Mouse (Mus musculus) adipocyte (in vitro differentiated cells): ENCODE data around the gene Zfp683.

ENCODE experiments used
- DNase-seq: peaks from one replicate; pipeline ENCODE4 v3.0.0-alpha.2; 2016; ENCODE audit warnings: low spot score

Zfp683 gene

DNA sequence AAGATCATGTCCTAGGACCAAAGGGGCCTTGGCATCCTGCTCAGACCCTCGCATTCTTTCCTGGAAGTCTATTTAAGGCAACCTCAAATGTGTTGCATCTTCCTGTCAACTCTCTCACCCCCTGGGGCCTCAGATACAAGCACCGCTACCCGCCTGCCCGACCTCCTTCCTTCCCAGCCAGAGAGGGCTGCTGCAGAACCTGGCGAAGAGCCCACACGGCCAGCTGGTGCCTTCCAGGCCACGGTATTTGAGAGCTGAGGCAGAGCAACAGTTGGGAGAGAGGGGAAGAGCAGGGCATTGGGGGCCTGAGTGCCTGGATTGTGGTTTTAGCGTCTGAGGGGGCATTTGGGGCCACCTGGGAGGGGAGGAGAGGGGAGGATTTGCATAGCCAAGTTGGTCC lies 1.1 kb upstream of the Zfp683 start:
- DNase-seq, result no peak

DNA sequence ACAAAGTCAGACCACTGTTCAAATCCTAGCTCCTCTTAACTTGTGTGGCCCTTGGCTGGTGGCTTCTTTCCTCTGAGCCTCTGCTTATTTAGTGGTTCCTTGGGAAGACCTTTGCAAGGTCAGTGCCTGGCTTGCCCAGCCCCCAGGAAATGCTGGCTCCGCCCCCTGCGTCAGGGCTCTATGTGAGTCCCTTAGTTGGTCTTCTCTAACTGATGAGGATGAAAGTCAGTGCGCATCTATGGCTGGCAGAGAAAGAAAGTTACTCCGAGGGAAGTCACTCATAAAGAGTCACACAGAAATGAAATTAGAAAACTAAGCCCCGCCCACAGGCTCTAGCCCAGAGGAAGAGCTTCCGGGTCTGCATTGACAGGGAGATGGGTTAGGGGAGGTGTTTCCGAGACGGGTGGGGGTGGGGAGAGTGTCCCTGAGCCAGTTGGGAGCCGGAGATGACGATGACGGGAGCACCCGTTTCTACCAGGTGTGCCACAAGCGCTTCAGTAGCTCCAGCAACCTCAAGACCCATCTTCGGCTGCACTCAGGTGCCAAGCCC lies 4.6 kb downstream of the Zfp683 start:
- no peak for DNase-seq

DNA sequence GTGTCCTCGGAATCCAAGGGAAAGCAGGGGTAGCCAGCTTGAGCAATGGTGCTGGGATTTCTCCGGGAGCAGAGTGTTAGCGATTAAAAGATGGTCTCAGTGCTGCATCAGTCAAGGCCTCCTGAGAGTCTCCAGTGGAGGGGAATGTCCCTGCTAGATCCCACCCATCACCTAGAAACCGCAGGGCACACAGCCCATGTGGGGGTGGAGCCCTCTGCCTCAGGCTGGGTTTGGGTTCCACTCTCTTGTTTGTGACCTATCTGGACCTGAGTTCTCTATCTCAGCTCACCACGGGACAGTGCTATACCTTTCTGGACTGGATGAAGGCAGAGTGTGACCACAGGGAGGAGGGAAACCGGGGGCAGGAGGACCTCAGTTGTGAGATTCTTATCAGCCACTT lies 5.3 kb downstream of the Zfp683 start:
- DNase-seq, result no peak

DNA sequence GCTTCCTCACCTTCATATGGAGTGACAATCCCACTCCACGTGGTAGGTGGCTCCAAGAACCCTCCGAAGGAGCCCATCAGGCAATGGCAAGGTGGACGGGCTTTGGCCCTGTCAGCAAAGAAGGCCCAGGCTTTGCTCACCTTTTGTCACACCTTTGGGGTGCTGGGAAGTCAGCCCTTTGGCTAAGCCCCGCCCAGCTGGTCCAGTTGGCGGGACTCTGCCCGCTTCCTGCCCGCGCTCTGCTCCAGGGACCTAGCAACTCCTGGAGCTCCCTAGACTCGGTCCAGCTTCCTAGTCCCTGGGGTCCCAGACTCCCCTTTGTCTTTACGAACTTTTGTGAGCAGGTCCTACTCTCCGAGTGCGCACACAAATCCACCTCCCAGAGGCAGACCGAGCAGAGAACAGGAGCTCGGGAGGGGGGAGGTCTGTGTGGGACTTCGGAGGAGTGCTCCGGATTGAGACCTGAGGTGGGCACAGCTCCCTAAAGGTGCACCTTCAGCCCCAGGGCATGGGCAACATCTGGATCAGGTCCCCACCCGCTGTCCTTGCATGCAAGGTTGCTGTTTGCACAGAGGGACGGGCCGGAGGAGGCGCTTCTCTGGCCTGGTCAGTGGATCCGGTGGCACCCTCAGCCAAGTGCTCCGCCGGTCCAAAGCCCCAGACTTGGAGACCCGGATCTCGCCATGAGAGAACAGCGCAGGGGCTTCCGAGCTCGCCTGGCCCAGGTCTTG lies 6.7 kb downstream of the Zfp683 start, which contains the start of gene Crybg2:
Gene Crybg2, plus strand, starts transcription at position 681 of the 731 bp plus-strand sequence.
- DNase-seq, result no peak

DNA sequence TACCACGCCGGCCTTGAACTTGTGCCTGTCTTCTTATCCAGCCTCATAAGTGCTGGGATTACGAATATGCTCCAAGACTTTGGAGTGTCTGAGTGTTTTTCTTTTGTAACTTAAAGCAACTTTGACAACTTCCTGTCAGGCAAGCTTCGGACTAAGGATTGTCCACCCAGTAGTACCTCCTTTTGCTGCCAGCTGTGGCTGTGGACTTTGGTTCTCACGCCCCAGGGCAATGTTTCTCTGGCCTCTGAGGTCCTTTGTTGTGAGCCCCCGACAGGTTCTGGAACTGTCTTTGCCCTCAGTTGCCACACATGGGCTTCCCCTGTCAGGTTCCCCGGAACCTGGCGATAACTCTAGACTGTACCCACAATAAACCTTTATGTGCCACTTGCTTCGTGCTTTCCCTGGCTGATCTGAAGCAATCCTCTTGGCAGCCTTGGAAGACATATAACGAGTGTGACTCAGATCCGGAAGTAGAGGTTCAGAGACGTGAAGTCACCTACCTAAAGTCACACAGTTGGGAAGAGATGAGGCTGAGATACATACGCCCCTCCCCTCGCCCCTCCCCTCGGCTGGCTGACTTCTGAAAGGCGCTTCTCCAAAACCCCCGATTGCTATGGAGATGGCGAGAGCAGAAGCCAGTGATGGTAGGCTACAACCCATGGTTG lies 7.7 kb downstream of the Zfp683 start:
- no peak for DNase-seq

DNA sequence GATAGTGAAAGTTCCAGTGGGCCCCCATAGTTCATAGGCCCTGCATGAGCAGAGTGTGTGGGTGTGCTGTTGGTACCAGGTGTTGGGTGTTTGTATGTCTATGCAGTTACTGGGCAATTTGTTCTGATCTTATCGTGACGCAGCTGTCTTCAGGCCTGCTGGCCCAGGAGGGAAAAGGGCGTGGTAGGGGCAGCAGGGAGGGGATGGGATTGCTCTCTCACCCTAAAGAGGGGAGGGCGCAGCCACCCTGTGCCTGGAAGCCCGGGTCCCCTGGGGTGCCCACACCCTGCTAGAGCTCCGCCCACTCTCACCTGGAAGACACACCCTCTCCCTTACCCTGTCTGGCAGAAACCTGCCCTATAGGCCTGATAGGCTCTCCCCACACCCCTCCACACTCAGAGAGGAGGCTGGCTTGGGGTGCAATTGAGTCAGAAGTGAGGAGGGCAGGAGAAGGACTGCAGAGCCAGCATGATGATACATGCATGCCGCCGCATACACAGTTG lies 8.4 kb downstream of the Zfp683 start:
- DNase-seq, result no peak

DNA sequence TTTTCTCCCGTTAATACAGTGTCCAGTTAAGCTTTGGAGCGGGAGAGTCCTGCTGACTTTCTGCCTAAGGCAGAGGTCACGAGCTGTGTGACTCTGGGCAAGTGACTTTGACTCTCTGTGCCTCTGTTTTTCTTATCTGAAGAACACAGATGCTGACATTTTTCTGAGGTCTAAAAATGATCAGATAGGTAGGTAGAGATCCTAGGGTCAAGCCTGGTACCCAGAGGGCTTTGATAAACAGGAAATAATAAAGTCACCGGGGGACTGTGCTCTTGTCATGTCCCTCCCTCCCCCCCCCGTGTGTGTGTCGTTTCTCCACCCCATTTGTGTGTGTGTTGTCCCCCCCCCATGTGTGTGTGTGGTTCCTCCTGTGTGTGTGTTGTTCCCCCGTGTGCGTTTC lies 8.9 kb downstream of the Zfp683 start:
- DNase-seq, result no peak

DNA sequence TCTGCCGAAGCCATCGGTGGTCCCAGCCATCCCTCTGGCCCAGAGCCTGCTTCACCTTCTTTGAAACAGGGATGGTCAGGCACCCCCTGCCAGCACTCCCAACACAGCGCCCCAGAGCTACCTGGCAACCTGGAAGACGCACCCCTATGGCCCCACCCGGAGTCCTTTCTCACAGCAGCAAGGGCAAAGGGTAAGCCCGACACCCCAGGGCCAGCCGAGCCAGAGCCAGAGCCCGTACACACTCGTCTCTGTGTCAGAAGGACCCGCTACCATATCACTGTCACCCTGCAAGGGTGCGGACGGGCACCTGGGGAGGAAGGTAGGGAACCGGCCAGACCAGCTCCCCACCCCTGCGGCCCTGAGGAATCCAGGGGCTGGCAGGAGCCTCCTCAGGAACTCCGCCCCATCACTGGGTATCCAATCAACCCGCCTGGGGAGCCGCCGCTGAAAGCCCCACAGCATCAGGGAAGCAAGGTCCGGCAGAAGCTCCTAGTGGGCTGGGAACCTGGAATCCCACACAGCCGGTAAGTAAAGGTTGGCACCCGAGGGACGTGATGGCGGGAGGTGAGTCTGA lies 11.9 kb downstream of the Zfp683 start:
- DNase-seq, result no peak

DNA sequence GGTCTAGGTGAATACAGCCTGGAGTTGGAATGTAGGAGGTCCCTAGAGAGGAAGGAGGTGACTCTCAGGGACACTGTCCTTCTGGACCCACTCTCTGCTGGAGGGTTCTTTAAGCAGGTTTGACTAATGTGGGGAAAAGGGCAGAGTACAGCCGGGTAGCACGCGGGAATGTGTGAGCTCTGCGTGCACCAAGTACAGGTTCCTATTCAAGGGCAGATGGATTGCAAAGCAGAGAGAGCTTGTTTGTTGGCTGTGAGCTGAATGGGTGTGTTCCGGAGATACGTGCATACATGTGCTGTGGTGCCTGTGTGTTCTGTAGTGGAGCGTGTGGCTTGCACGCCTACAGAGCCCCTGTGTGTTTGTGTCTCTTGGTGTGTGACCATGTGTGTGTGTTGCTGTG lies 13.7 kb downstream of the Zfp683 start:
- no peak for DNase-seq

DNA sequence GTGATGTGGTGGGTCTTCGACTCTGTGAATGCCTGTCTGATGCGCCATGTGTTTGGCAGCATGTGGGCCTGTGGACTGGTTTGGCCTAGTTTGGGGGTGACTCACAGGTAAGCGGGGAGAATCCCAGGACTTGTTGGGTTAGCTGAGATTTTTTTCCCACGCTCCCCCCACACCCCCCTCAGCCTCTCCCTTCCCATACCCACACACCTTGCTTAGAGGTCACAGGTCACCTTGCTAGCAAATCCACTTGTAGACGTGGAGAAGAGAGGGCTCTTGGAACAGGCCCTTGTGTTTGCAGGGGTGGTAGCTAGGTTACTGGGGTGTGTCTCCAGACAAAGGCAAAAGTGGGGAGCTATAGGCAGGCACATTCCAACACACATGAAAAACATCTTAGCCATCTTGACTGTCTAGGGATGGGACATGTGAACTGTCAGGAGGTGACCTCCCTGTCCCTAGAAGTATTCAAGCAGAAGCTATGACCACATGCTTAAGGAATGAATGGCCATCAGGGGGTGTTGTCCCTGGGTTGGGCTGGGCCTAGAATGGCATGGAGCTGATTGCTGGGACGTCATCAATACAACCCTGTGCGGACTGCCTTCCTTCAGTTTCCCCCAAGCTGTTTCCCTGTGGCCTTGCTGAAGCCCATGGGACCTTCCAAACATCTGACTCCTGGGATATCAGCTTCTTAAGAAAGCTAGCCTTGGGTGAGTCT lies 14.4 kb downstream of the Zfp683 start:
- DNase-seq, result no peak

DNA sequence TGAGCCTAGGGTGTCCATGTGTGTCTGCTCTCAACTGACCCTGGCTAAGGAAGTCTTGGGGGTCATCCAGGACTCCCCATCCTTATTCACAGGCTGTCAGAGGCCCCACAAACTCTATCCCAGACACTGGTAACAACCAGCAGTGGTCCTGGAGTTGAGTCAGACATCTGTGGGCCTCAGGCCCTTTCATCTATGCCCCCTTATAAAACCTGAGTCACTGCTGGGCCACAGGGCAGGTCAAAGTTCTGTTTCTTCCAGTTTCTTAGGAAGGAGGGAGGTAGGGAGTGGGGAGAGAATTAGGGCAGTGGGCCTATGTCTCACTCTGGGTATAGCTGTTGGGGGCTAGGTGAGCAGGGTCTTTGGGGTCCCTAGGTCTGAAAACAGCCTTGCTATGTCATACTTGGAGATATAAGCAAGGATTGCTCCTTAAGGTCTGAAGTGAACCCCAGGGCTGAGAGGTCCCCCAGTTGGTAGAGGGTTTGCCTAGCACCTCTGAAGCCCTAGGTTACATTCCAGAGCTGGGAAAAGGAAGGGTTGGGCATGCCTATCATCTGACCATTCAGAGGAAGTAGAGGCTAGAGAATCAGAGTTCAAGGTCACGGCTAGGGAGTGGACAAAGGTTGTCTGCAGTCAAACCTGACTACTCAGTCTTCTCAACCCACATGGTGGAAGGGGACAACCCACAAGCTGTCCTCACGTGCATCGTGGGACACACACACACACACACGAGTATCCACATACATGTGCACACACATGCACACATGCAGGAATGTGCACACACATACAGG lies 15.3 kb downstream of the Zfp683 start:
- DNase-seq, result no peak

DNA sequence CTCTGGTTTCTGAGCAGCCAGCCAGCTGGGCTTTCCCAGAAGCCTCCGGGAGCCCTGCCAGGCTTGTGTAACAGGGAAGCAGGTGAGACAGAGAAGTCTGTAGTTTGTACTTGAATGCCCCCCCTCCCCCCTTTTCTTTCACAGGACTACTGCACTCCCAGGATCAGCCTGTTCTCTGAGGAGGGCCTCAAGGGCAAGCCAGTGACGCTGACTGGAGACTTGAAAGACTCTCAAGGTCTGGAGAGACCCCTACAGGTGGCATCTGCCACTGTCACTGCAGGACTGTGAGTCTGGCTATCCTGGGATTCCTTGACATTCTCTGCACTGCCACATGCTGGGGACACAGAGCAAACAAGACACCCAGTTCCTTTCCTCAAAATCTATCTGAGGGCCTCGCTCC lies 25.1 kb downstream of the Zfp683 start:
- DNase-seq, result peak; percentile 7

DNA sequence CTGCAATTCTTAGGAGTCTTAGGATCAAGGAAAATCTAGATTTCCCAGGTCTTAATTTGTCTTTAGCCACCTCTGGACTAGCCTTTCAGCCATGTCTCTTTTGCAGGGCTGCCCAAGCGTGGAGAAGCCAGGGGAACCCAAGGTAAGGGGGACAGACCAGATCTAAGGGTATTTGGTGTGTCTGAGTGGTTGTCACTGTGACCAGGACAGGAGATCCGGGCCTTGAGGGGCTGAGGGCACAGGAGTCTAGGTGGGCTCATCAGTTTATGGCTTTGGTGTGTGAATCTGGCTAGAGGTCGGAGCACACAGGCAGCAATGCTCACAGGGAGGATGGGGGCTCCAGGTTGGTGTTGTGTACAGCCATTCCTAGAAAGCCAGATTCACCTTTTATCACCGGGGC lies 27.0 kb downstream of the Zfp683 start:
- DNase-seq, result no peak

DNA sequence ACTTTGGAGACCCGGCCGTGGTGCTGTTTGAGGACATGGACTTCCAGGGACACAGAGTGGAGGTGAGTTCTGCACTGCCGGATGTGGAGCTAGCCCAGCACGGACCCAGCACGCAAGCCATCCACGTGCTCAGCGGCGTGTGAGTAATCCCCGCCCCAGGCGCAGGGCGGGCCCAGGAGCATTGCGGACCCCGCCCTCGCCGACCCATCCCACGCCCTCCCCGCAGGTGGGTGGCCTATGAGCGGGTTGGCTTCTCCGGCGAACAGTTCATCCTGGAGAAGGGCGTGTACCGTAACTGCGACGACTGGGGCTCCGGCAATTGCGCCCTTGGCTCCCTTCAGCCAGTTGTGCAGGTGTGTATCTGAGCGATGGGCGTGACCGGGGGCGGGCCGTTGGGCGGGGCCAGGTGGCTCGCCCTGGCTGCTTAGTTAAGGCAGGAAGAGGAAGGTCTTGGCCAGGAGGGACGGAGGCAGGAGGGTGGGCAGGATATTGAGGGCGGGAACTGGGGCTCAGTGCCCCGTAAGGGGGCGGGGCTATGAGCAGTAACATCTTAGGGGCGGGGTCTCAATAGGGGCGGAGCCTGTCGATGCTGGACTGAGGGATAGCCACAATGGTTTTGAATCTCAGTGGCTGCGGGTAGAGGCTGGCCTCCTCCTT lies 28.2 kb downstream of the Zfp683 start:
- DNase-seq, result no peak

DNA sequence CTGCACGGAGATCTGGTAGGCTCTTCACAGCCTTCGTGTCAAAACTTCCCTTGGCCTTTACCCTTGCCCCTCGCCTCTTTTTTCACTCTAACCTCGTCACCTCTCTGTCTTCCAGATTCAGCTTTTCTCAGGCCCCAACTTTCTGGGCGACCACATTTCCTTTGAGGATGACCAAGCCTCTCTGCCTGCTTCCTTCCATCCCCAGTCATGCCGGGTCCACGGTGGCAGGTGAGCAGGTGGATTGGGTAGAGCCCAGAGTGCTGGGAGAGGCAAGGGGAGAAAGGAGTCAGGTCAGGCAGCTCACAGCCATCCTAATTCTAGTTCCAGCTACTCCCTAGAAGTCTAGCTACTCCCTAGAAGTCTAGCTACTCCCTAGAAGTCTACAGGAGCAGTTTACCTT lies 28.8 kb downstream of the Zfp683 start:
- no peak for DNase-seq

DNA sequence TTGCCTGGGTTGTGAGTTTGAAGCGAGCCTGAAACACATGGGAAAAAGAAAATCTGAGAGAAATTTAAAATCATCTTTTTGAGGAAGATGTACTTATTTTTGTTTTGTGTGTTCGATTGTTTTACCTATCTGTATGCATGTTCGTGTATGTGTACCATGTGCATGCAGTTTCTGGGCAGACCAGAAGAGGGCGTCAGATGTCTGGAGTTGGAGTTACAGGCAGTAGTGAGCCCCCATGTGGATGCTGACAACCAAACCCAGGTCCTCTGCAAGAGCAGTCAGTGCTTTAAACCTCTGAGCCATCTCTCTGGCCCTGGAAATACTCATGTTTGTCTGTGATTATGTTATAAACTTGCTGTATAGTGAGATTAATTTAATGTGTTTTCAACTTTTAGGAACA lies 31.4 kb downstream of the Zfp683 start:
- DNase-seq, result no peak

DNA sequence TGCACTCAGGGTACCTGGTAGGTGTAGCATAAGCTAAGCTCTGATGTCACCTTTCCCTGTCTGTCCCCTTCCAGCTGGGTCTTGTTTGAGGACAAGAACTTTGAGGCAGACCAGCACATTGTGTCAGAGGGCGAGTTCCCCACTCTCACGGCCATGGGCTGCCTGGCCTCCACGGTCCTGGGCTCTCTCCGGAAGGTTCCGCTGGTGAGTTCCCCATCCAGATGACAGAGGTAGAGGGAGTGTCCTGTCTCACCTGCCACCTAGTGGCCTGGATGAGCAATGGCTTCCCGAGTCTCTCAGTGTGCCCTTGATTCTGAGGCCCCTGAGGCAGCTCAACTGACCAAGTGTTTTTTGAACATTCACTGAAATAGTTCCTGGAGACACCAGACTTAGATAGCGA lies 33.8 kb downstream of the Zfp683 start:
- DNase-seq, result peak; percentile 21

DNA sequence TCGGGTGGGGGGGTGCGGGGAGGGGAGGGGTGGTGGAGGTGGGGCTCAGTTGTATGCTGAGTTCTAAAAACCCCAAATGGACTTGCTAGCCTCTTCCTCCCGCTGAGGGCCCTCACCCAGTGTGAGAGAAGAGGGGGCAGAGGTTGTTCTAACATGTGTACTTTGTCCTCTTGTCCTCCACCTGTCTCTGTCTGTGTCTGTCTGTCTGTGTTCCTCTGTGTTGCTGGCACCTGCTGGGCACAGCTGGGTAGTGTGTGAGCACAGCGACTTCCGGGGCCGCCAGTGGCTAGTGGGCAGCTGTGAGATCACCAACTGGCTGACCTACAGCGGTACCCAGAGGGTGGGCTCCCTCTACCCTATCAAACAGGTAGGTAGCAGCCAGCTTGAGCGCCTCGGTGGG lies 35.4 kb downstream of the Zfp683 start:
- DNase-seq, result no peak

DNA sequence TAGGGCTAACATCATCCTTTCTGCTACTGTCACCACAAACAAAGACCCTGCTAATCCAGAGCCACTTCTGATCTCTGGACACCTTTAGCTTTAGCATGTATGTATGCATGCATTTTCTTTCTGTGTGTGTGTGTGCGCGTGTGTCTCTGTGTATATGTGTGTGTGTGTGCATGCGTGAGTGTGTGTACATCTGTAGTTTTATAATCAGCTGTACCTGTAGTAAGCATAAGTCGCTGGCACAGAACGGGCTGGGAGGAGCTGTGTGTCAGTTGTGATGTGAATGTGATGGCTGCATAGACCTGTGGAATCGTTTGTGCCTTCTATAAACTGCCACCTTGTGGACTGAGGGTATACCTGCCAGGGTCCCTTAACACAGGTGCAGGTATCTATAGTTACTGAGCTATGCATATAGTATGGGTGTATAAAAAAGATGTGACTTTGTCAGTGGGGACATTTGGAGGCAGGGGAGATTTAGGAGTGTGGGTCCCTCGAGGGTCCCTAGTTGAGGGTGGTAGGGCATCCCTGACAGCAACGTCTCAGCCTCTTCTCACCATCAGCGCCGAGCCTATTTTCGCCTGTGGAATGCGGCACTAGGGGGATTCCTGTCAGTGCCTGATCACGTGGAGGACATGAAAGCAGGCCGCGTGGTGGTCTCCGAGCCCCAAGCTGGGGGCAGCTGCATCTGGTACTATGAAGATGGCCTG lies 37.0 kb downstream of the Zfp683 start:
- DNase-seq, result no peak

DNA sequence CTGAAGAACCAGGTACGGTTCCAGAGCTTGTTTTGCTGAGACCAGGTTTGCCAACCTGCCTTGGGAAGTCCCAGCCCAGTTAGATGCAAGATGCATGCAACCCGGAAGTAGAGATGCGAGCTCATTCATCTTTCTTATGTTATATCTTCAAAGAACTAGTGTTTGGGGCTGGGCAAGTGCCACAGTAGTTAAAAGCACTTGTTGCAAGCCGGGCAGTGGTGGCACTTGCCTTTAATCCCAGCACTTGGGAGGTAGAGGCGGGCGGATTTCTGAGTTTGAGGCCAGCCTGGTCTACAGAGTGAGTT lies 37.5 kb downstream of the Zfp683 start:
- DNase-seq, result no peak
